Mouse (Mus musculus): Measurements from ENCODE around the gene Faah. TPM values are rescaled to one million over a fixed set of nuclear protein-coding genes. Genes with fewer than 3 reads are reported as not detected.

The Faah gene
- total and polyA plus RNA-seq, 3 experiments, result 0.14 to 1.4 (median 0.23) TPM

DNA sequence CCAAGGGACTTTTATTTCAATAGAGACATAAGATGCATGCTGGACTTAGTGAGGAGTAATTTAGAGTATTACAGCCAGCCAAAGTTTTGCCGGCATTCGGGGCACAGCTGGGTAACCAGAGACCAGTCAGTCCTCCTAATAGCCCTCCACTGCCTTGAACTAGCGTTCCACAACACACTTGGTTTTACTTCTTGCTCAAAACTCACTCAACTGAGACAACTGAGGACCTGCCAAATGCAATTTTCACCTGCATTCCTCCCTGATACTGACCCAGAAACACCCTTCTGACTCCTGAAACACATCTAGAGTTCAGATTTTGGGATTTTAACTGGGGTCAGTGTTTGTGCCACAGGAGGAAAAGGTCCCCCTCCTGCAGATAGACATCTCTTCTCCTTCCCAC lies 1.3 kb downstream of the Faah start:
- H3K79me2 ChIP-seq (replicated peaks; ENCODE audit: control insufficient read depth, insufficient read depth, low read length), result no peaks in the 10 kb centered on the region
- H3K4me3 ChIP-seq, result no peak overlapping the region
- H3K27ac ChIP-seq, result no peak overlapping the region
- H3K27me3 ChIP-seq (ENCODE audit: control insufficient read depth, insufficient read depth, low read length), result peaks cover 5% of the 10 kb centered on the region
- 55% methylated on average over 3 of the region's 3 CpGs for WGBS
- no peaks in the 10 kb centered on the region for H3K36me3 ChIP-seq (ENCODE audit: control insufficient read depth, insufficient read depth, low read length)
- TF ChIP-seq POLR2A (IDR thresholded peaks at IDR 0.05; ENCODE audit: insufficient read depth, low read depth, low read length) (no peak), CTCF (IDR thresholded peaks at IDR 0.05) (no peak), EP300 (IDR thresholded peaks at IDR 0.05; ENCODE audit: insufficient read depth, low read depth, low read length) (no peak)
- no peaks in the 10 kb centered on the region for H3K4me1 ChIP-seq (ENCODE audit: control insufficient read depth, insufficient read depth, low read length)
- H3K9ac ChIP-seq (ENCODE audit: low read depth, low read length), result no peak overlapping the region
- no peak for DNase-seq
- intact Hi-C loops (cut with DNase I), result no loop called here

GRCm38 (mm10) chr4:116015996-116016395 lies 1.7 kb downstream of the Faah start:
- WGBS, result 72% methylated on average over 8 of the region's 8 CpGs
- DNase-seq, result no peak
- no peaks in the 10 kb centered on the region for H3K79me2 ChIP-seq (replicated peaks; ENCODE audit: control insufficient read depth, insufficient read depth, low read length)
- H3K27ac ChIP-seq, result no peak overlapping the region
- H3K27me3 ChIP-seq (ENCODE audit: control insufficient read depth, insufficient read depth, low read length), result peaks cover 5% of the 10 kb centered on the region
- no peaks in the 10 kb centered on the region for H3K4me1 ChIP-seq (ENCODE audit: control insufficient read depth, insufficient read depth, low read length)
- intact Hi-C loops (cut with DNase I), result no loop called here
- no peak for TF ChIP-seq CTCF (IDR thresholded peaks at IDR 0.05)
- no peak for TF ChIP-seq POLR2A (IDR thresholded peaks at IDR 0.05; ENCODE audit: insufficient read depth, low read depth, low read length)
- TF ChIP-seq EP300 (IDR thresholded peaks at IDR 0.05; ENCODE audit: insufficient read depth, low read depth, low read length), result no peak
- no peaks in the 10 kb centered on the region for H3K36me3 ChIP-seq (ENCODE audit: control insufficient read depth, insufficient read depth, low read length)
- H3K4me3 ChIP-seq, result no peak overlapping the region
- no peak overlapping the region for H3K9ac ChIP-seq (ENCODE audit: low read depth, low read length)

- TF ChIP-seq POLR2A (IDR thresholded peaks at IDR 0.05; ENCODE audit: insufficient read depth, low read depth, low read length) (no peak), CTCF (IDR thresholded peaks at IDR 0.05) (no peak), EP300 (IDR thresholded peaks at IDR 0.05; ENCODE audit: insufficient read depth, low read depth, low read length) (no peak)
- peaks cover 5% of the 10 kb centered on the region for H3K27me3 ChIP-seq (ENCODE audit: control insufficient read depth, insufficient read depth, low read length)
- H3K4me3 ChIP-seq, result no peak overlapping the region
- H3K4me1 ChIP-seq (ENCODE audit: control insufficient read depth, insufficient read depth, low read length), result no peaks in the 10 kb centered on the region
- no peak for DNase-seq
- H3K27ac ChIP-seq, result no peak overlapping the region
- intact Hi-C loops (cut with DNase I), result no loop called here
- H3K36me3 ChIP-seq (ENCODE audit: control insufficient read depth, insufficient read depth, low read length), result no peaks in the 10 kb centered on the region
- H3K79me2 ChIP-seq (replicated peaks; ENCODE audit: control insufficient read depth, insufficient read depth, low read length), result no peaks in the 10 kb centered on the region
- 80% methylated on average over 5 of the region's 5 CpGs for WGBS
- H3K9ac ChIP-seq (ENCODE audit: low read depth, low read length), result no peak overlapping the region
Measured at GRCm38 (mm10) chr4:116015502-116015901, 2.2 kb downstream of the Faah start.

- TF ChIP-seq POLR2A (IDR thresholded peaks at IDR 0.05; ENCODE audit: insufficient read depth, low read depth, low read length) (no peak), CTCF (IDR thresholded peaks at IDR 0.05) (no peak), EP300 (IDR thresholded peaks at IDR 0.05; ENCODE audit: insufficient read depth, low read depth, low read length) (no peak)
- no peaks in the 10 kb centered on the region; the same call in 1 of the 2 replicates for H3K27me3 ChIP-seq (ENCODE audit: control insufficient read depth, insufficient read depth, low read length)
- intact Hi-C loops (cut with DNase I), result no loop called here
- no peak for DNase-seq
- H3K79me2 ChIP-seq (replicated peaks; ENCODE audit: control insufficient read depth, insufficient read depth, low read length), result no peaks in the 10 kb centered on the region
- no peaks in the 10 kb centered on the region for H3K4me1 ChIP-seq (ENCODE audit: control insufficient read depth, insufficient read depth, low read length)
- H3K4me3 ChIP-seq, result no peak overlapping the region
- no peaks in the 10 kb centered on the region for H3K36me3 ChIP-seq (ENCODE audit: control insufficient read depth, insufficient read depth, low read length)
- 75% methylated on average over 8 of the region's 8 CpGs for WGBS
- no peak overlapping the region for H3K27ac ChIP-seq
- no peak overlapping the region for H3K9ac ChIP-seq (ENCODE audit: low read depth, low read length)
Measured at GRCm38 (mm10) chr4:116010186-116010585, 7.5 kb downstream of the Faah start.

- no peak for DNase-seq
- H3K27ac ChIP-seq, result no peak overlapping the region
- H3K4me3 ChIP-seq, result no peak overlapping the region
- intact Hi-C loops (cut with DNase I), result no loop called here
- no peaks in the 10 kb centered on the region for H3K27me3 ChIP-seq (ENCODE audit: control insufficient read depth, insufficient read depth, low read length)
- TF ChIP-seq EP300 (IDR thresholded peaks at IDR 0.05; ENCODE audit: insufficient read depth, low read depth, low read length) (no peak), CTCF (IDR thresholded peaks at IDR 0.05) (no peak), POLR2A (IDR thresholded peaks at IDR 0.05; ENCODE audit: insufficient read depth, low read depth, low read length) (no peak)
- no peaks in the 10 kb centered on the region for H3K4me1 ChIP-seq (ENCODE audit: control insufficient read depth, insufficient read depth, low read length)
- H3K36me3 ChIP-seq (ENCODE audit: control insufficient read depth, insufficient read depth, low read length), result no peaks in the 10 kb centered on the region
- no peaks in the 10 kb centered on the region for H3K79me2 ChIP-seq (replicated peaks; ENCODE audit: control insufficient read depth, insufficient read depth, low read length)
- H3K9ac ChIP-seq (ENCODE audit: low read depth, low read length), result no peak overlapping the region
- 72% methylated on average over 4 of the region's 4 CpGs for WGBS
Measured at GRCm38 (mm10) chr4:116001206-116001605, 16.5 kb downstream of the Faah start.

DNA sequence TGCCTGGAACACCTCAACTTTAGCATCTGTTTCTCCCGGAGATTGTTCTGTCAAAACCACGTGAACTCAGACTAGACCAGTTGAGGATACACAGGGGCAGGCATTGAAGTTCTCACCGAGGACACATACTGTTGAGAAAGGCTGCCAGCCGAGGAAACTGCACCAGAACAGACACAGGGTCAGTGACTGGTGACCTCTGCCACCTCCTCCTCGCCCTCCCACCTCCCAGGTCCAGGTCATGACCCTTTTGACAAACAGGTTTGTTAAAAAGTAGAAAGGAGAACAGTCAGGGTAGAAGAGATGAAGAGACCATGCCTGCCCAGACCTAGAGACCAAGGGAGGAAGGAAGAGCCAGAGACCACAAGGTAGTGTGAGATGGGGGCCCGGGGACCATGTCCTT lies 17.1 kb downstream of the Faah start:
- H3K9ac ChIP-seq (ENCODE audit: low read depth, low read length), result no peak overlapping the region
- no peak overlapping the region for H3K27ac ChIP-seq
- no peak overlapping the region for H3K4me3 ChIP-seq
- no peaks in the 10 kb centered on the region for H3K79me2 ChIP-seq (replicated peaks; ENCODE audit: control insufficient read depth, insufficient read depth, low read length)
- no peak for TF ChIP-seq EP300 (IDR thresholded peaks at IDR 0.05; ENCODE audit: insufficient read depth, low read depth, low read length)
- TF ChIP-seq POLR2A (IDR thresholded peaks at IDR 0.05; ENCODE audit: insufficient read depth, low read depth, low read length), result no peak
- TF ChIP-seq CTCF (IDR thresholded peaks at IDR 0.05), result no peak
- H3K4me1 ChIP-seq (ENCODE audit: control insufficient read depth, insufficient read depth, low read length), result no peaks in the 10 kb centered on the region
- intact Hi-C loops (cut with DNase I), result no loop called here
- H3K27me3 ChIP-seq (ENCODE audit: control insufficient read depth, insufficient read depth, low read length), result no peaks in the 10 kb centered on the region
- DNase-seq, result no peak
- no peaks in the 10 kb centered on the region for H3K36me3 ChIP-seq (ENCODE audit: control insufficient read depth, insufficient read depth, low read length)
- WGBS, result 54% methylated on average over 6 of the region's 6 CpGs
